In the genomic region with DNA sequence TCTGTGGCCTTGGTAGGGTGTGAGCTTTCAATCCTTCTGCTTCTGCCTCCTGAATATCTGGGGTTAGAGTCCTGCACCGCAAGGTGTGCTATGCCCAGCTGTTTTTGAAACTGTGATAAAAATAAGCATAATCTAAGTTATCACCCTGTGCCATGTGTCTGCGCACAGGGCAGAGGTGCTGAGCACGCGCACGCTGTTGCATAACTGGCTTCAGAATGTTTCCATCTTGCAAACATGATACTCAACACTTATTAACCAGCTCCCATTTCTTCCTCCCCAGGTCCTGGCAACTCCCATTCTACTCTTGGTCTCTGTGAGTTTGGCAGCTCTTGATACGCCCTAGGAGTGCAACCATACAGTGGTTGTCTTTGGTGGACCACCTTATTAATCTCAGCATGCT, we compare ENCODE assay signal across 19 mouse cellular contexts. TPM values are rescaled to one million over a fixed set of nuclear protein-coding genes. Genes with fewer than 3 reads are reported as not detected.
"Had no signal": no experiment of that assay in that cellular context is flagged by ENCODE, and none has a peak within 500 bp of the region (broad histone marks: within the 10 kb centered on the region; RNA-seq: fewer than 3 reads in every experiment).

No protein-coding gene starts in this region.

- DNase-seq: layer of hippocampus, postnatal 36 days; lung, embryonic 14.5 days; lung, postnatal 10 days; lung, postnatal 4 days; midbrain, embryonic 14.5 days; retina, postnatal 1 day; right cerebral cortex, postnatal 14 days; thymus, postnatal 36 days had no signal

- H3K4me3 ChIP-seq: hindbrain, embryonic 15.5 days; limb, embryonic 15.5 days; liver, embryonic 15.5 days; midbrain, embryonic 10.5 days; myocyte; neural tube, embryonic 12.5 days had no signal

- H3K4me1 ChIP-seq: hindbrain, embryonic 15.5 days; limb, embryonic 15.5 days; midbrain, embryonic 10.5 days; neural tube, embryonic 12.5 days had no signal

- H3K27me3 ChIP-seq: hindbrain, embryonic 15.5 days; limb, embryonic 15.5 days; liver, embryonic 15.5 days; neural tube, embryonic 12.5 days had no signal

- H3K9ac ChIP-seq: hindbrain, embryonic 15.5 days; limb, embryonic 15.5 days; liver, embryonic 15.5 days; lung, embryonic 14.5 days; neural tube, embryonic 12.5 days had no signal

- H3K4me2 ChIP-seq: hindbrain, embryonic 15.5 days; limb, embryonic 15.5 days; liver, embryonic 15.5 days; lung, embryonic 14.5 days; neural tube, embryonic 12.5 days had no signal

- H3K27ac ChIP-seq: hindbrain, embryonic 15.5 days; limb, embryonic 15.5 days; liver, embryonic 15.5 days; midbrain, embryonic 10.5 days; neural tube, embryonic 12.5 days had no signal

- H3K9me3 ChIP-seq: hindbrain, embryonic 15.5 days; limb, embryonic 15.5 days; liver, embryonic 15.5 days; midbrain, embryonic 10.5 days; neural tube, embryonic 12.5 days had no signal

- H3K36me3 ChIP-seq: hindbrain, embryonic 15.5 days; limb, embryonic 15.5 days; liver, embryonic 15.5 days; midbrain, embryonic 10.5 days; neural tube, embryonic 12.5 days had no signal

RNA-seq across cellular contexts. Expression of a gene that starts 5.6 kb away (rescaled TPM):
- total RNA-seq: layer of hippocampus, postnatal 36 days; left cerebral cortex, adult 8-10 months; left cerebral cortex, postnatal 25 days had no signal
- polyA plus RNA-seq: hindbrain, embryonic 15.5 days; limb, embryonic 11.5 days; lung, embryonic 14.5 days; midbrain, embryonic 10.5 days; midbrain, embryonic 14.5 days; neural tube, embryonic 12.5 days had no signal

RNA-seq across cellular contexts. Expression of a gene that starts 37.8 kb away (rescaled TPM):
- total RNA-seq: neutrophil, adult 5-6 weeks had no signal

RNA-seq across cellular contexts. Expression of a gene that starts 41.3 kb away (rescaled TPM):
- total RNA-seq: layer of hippocampus, postnatal 36 days; megakaryocyte, adult 5-6 weeks; neutrophil, adult 5-6 weeks had no signal
- polyA plus RNA-seq: hindbrain, embryonic 15.5 days; liver, embryonic 15.5 days; lung, embryonic 14.5 days; midbrain, embryonic 10.5 days; midbrain, embryonic 14.5 days; neural tube, embryonic 12.5 days had no signal
